Mouse (Mus musculus) MEL (cell line): ENCODE results near the gene Fstl3. TPM values are rescaled to one million over a fixed set of nuclear protein-coding genes. Genes with fewer than 3 reads are reported as not detected.

Experiments
- DNase-seq: peaks from one replicate; pipeline ENCODE4 v3.0.0; 2011; ENCODE audit warnings: low read depth, low spot score
- H3K27ac ChIP-seq: 2 replicates; pipeline ENCODE4 v1.5.1; 2012; ENCODE audit warnings: low read depth, mild to moderate bottlenecking, control low read depth, low read length, moderate library complexity; ENCODE audit not compliant: control insufficient read depth
- H3K27me3 ChIP-seq, 2 experiments: fragments of 150-350 bp in 1 of 2; sonication (generic) in 1 of 2; 2 replicates each; pipeline ENCODE4 v1.6.1; 2012; ENCODE audit warnings: low read length in 2 of 2, mild to moderate bottlenecking in 2 of 2, improper control_type of control experiment in 1 of 2, moderate library complexity in 1 of 2; ENCODE audit not compliant: insufficient read depth in 2 of 2, control insufficient read depth in 1 of 2
- H3K36me3 ChIP-seq, 2 experiments: 2 replicates each; pipeline ENCODE4 v1.6.1; 2012 to 2014; ENCODE audit warnings: low read length in 2 of 2, improper control_type of control experiment in 1 of 2, inconsistent platforms in 1 of 2, mild to moderate bottlenecking in 1 of 2; ENCODE audit not compliant: insufficient read depth in 2 of 2, control insufficient read depth in 1 of 2
- H3K4me1 ChIP-seq, 2 experiments: fragments of 150-350 bp in 1 of 2; sonication (generic) in 1 of 2; 2 replicates each; pipeline ENCODE4 v1.6.1; 2012; ENCODE audit warnings: low read length in 2 of 2, improper control_type of control experiment in 1 of 2, mild to moderate bottlenecking in 1 of 2; ENCODE audit not compliant: insufficient read depth in 2 of 2, control insufficient read depth in 1 of 2
- H3K4me3 ChIP-seq, 2 experiments: fragments of 150-350 bp in 1 of 2; sonication (generic) in 1 of 2; 2 replicates each; pipeline ENCODE4 v1.5.1; 2012; ENCODE audit warnings: low read depth in 2 of 2, low read length in 2 of 2, mild to moderate bottlenecking in 2 of 2, moderate library complexity in 2 of 2, control low read depth in 1 of 2, improper control_type of control experiment in 1 of 2; ENCODE audit not compliant: control insufficient read depth in 1 of 2, insufficient read depth in 1 of 2
- H3K79me2 ChIP-seq: 2 replicates; pipeline ENCODE4 v1.6.1; 2012; ENCODE audit warnings: mild to moderate bottlenecking, low read length, moderate library complexity; ENCODE audit not compliant: control insufficient read depth, poor library complexity, insufficient read depth
- H3K9ac ChIP-seq: 2 replicates; pipeline ENCODE4 v1.6.1; 2012; ENCODE audit warnings: low read depth, mild to moderate bottlenecking, control low read depth, low read length, moderate library complexity; ENCODE audit not compliant: control insufficient read depth, poor library complexity, severe bottlenecking
- H3K9me3 ChIP-seq: fragments of 150-350 bp; sonication (generic); replicated peaks from 2 replicates; pipeline ENCODE4 v1.6.1; 2012; ENCODE audit warnings: mild to moderate bottlenecking, low read length, improper control_type of control experiment, moderate library complexity; ENCODE audit not compliant: insufficient read depth
- CHD2 ChIP-seq: IDR thresholded peaks from 2 replicates; pipeline ENCODE4 v1.6.1; 2011; ENCODE audit warnings: low read length, improper control_type of control experiment
- CTCF ChIP-seq, 3 experiments: IDR thresholded peaks in 2 of 3; conservative IDR thresholded peaks in 1 of 3; 2 replicates each; pipeline ENCODE4 v1.5.1; 2011 to 2012; ENCODE audit warnings: low read length in 3 of 3, low read depth in 2 of 3, mild to moderate bottlenecking in 2 of 3, improper control_type of control experiment in 1 of 3, inconsistent platforms in 1 of 3, mixed read lengths in 1 of 3, moderate library complexity in 1 of 3; ENCODE audit not compliant: control insufficient read depth in 1 of 3, insufficient read depth in 1 of 3, poor library complexity in 1 of 3, severe bottlenecking in 1 of 3
- ELF1 ChIP-seq: IDR thresholded peaks from 2 replicates; pipeline ENCODE4 v1.6.1; 2014; ENCODE audit warnings: low read depth, mild to moderate bottlenecking, inconsistent platforms, low read length, improper control_type of control experiment, moderate library complexity
- ETS1 ChIP-seq: IDR thresholded peaks from 2 replicates; pipeline ENCODE4 v1.6.1; 2012; ENCODE audit warnings: low read depth, mild to moderate bottlenecking, inconsistent platforms, low read length, improper control_type of control experiment, moderate library complexity
- GABPA ChIP-seq: IDR thresholded peaks from 2 replicates; pipeline ENCODE4 v1.6.1; 2012; ENCODE audit warnings: low read depth, mild to moderate bottlenecking, inconsistent platforms, low read length, improper control_type of control experiment, moderate library complexity
- GATA1 ChIP-seq: IDR thresholded peaks from 2 replicates; pipeline ENCODE4 v1.6.1; 2011; ENCODE audit warnings: low read depth, low read length, improper control_type of control experiment
- HCFC1 ChIP-seq: IDR thresholded peaks from 2 replicates; pipeline ENCODE4 v1.6.1; 2012; ENCODE audit warnings: low read depth, mild to moderate bottlenecking, inconsistent platforms, low read length, improper control_type of control experiment, moderate library complexity
- KAT2A ChIP-seq: conservative IDR thresholded peaks from 2 replicates; pipeline ENCODE4 v1.6.1; 2012; ENCODE audit warnings: low read depth, low read length, improper control_type of control experiment, inconsistent platforms
- MAX ChIP-seq: IDR thresholded peaks from 2 replicates; pipeline ENCODE4 v1.6.1; 2011; ENCODE audit warnings: low read length, improper control_type of control experiment
- MEF2A ChIP-seq: IDR thresholded peaks from 2 replicates; pipeline ENCODE4 v1.6.1; 2014; ENCODE audit warnings: low read depth, mild to moderate bottlenecking, inconsistent platforms, low read length, improper control_type of control experiment; ENCODE audit not compliant: poor library complexity, insufficient replicate concordance, severe bottlenecking; ENCODE audit errors: extremely low read depth
- MXI1 ChIP-seq: IDR thresholded peaks from 2 replicates; pipeline ENCODE4 v1.6.1; 2011; ENCODE audit warnings: mild to moderate bottlenecking, low read depth, low read length, improper control_type of control experiment
- POLR2AphosphoS2 ChIP-seq: IDR thresholded peaks from 2 replicates; pipeline ENCODE4 v1.6.1; 2011; ENCODE audit warnings: low read length, improper control_type of control experiment
- POLR2AphosphoS5 ChIP-seq: IDR thresholded peaks from 2 replicates; pipeline ENCODE4 v1.6.1; 2012; ENCODE audit warnings: low read depth, borderline replicate concordance, mild to moderate bottlenecking, inconsistent platforms, low read length, moderate library complexity, mixed read lengths
- RCOR1 ChIP-seq: IDR thresholded peaks from 2 replicates; pipeline ENCODE4 v1.6.1; 2012; ENCODE audit warnings: low read depth, mild to moderate bottlenecking, inconsistent platforms, low read length, improper control_type of control experiment
- TBP ChIP-seq: IDR thresholded peaks from 2 replicates; pipeline ENCODE4 v1.8.0; 2011; ENCODE audit warnings: low read depth, low read length, improper control_type of control experiment
- USF1 ChIP-seq: IDR thresholded peaks from 2 replicates; pipeline ENCODE4 v1.6.1; 2014; ENCODE audit warnings: low read depth, mild to moderate bottlenecking, inconsistent platforms, low read length, improper control_type of control experiment, moderate library complexity
- USF2 ChIP-seq, 2 experiments: IDR thresholded peaks; 2 replicates each; pipeline ENCODE4 v1.6.1; 2011 to 2012; ENCODE audit warnings: improper control_type of control experiment in 2 of 2, low read length in 2 of 2, borderline replicate concordance in 1 of 2, inconsistent platforms in 1 of 2, low read depth in 1 of 2, mild to moderate bottlenecking in 1 of 2; ENCODE audit not compliant: insufficient read depth in 1 of 2
- ZC3H11A ChIP-seq: IDR thresholded peaks from 2 replicates; pipeline ENCODE4 v1.6.1; 2012; ENCODE audit warnings: low read depth, mild to moderate bottlenecking, inconsistent platforms, low read length, improper control_type of control experiment
- ZMIZ1 ChIP-seq: IDR thresholded peaks from 2 replicates; pipeline ENCODE4 v1.6.1; 2012; ENCODE audit warnings: low read depth, mild to moderate bottlenecking, inconsistent platforms, low read length, improper control_type of control experiment, moderate library complexity
- polyA plus RNA-seq, 2 experiments: library from polyadenylated mRNA; stranded (reverse) in 1 of 2; unstranded in 1 of 2; fragments of >175 nt in 1 of 2; fragments of >200 nt in 1 of 2; gene quantifications; 2 replicates each; pipeline versions ENCODE4 v1.2.1 to v1.2.4; 2012; ENCODE audit warnings: low replicate concordance in 2 of 2, low read depth in 1 of 2; ENCODE audit not compliant: insufficient read length in 2 of 2, insufficient read depth in 1 of 2, missing spikeins in 1 of 2
- total RNA-seq: library from RNA; depleted of rRNA; stranded (reverse); fragments of 300-350 nt; gene quantifications from 2 replicates; pipeline ENCODE4 v1.2.3, GENCODE M21; 2012; rRNA removed

Fstl3 gene
- total and polyA plus RNA-seq, 3 experiments, result 4.3 to 7.1 TPM; not detected in 1

GRCm38 (mm10) chr10:79824413-79824812 is 47.3 kb downstream of the Fstl3 start:
- no peaks in the 10 kb centered on the region for H3K36me3 ChIP-seq
- H3K79me2 ChIP-seq, result no peaks in the 10 kb centered on the region
- peaks cover 0 to 14% of the 10 kb centered on the region in 2 experiments; a peak in 2 of 4 replicates for H3K4me1 ChIP-seq
- no peak overlapping the region for H3K9ac ChIP-seq
- H3K27me3 ChIP-seq, result no peaks in the 10 kb centered on the region
- H3K27ac ChIP-seq, result no peak overlapping the region
- TF ChIP-seq ETS1 (peak; percentile 57), MXI1 (0 out of 2 replicates have a peak, but pooled peaks have one; percentile 35), HCFC1 (no peak), GATA1 (no peak)
- no peaks in the 10 kb centered on the region for H3K9me3 ChIP-seq
- DNase-seq, result peak; percentile 45
- H3K4me3 ChIP-seq, result peak overlapping the region; percentile 31 to 59

GRCm38 (mm10) chr10:79831583-79831982 is 54.5 kb downstream of the Fstl3 start:
- peak; percentile 45 for DNase-seq
- peaks cover 3 to 9% of the 10 kb centered on the region in 2 experiments for H3K4me1 ChIP-seq
- TF ChIP-seq ZMIZ1, result no peak
- TF ChIP-seq ZC3H11A, result no peak
- no peak for TF ChIP-seq KAT2A
- TF ChIP-seq CHD2, result no peak
- no peak for TF ChIP-seq POLR2AphosphoS5
- no peak for TF ChIP-seq CTCF (IDR thresholded peaks at IDR 0.05 in 2 of 3, conservative IDR thresholded peaks at IDR 0.05 in 1 of 3; ENCODE audit: control insufficient read depth in 1 of 3, insufficient read depth in 1 of 3, low read depth in 2 of 3, low read length in 3 of 3, poor library complexity in 1 of 3, severe bottlenecking in 1 of 3)
- peak; percentile 76 for TF ChIP-seq USF1
- TF ChIP-seq TBP, result peak; percentile 70; the same call in 1 of the 2 replicates
- no peak for TF ChIP-seq USF2 (IDR thresholded peaks at IDR 0.05; ENCODE audit: borderline replicate concordance in 1 of 2, insufficient read depth in 1 of 2, low read depth in 1 of 2, low read length in 2 of 2)
- TF ChIP-seq MEF2A, result no peak
- TF ChIP-seq GATA1, result no peak
- 0 out of 2 replicates have a peak, but pooled peaks have one; percentile 27 for TF ChIP-seq MAX
- TF ChIP-seq RCOR1, result no peak
- TF ChIP-seq GABPA, result no peak
- TF ChIP-seq HCFC1, result no peak
- TF ChIP-seq POLR2AphosphoS2, result no peak
- no peak for TF ChIP-seq ELF1

More at GRCm38 (mm10) chr10:79831583-79831982, 54.5 kb downstream of the Fstl3 start:
- H3K9ac ChIP-seq, result no peak overlapping the region
- no peaks in the 10 kb centered on the region for H3K27me3 ChIP-seq
- no peaks in the 10 kb centered on the region for H3K36me3 ChIP-seq
- no peak overlapping the region for H3K27ac ChIP-seq
- H3K79me2 ChIP-seq, result no peaks in the 10 kb centered on the region
- no peak overlapping the region for H3K4me3 ChIP-seq
- H3K9me3 ChIP-seq, result no peaks in the 10 kb centered on the region

Other genes with a start within 250 kb of the Fstl3 start
Only the 30 nearest of the 34 such genes appear.
- gene Theg, start 189.9 kb upstream of the Fstl3 start, total RNA-seq, result not detected in 2 replicates
- gene Theg, start 189.9 kb upstream of the Fstl3 start, polyA plus RNA-seq, result not detected
- gene C2cd4c, start 163.2 kb upstream of the Fstl3 start, total RNA-seq, result not detected in 2 replicates
- gene C2cd4c, start 163.2 kb upstream of the Fstl3 start, polyA plus RNA-seq, result under 1 TPM in 1 of 2 experiments, not detected in 1; 0.01 TPM
- gene Shc2, start 139.4 kb upstream of the Fstl3 start, total RNA-seq, result not detected in 2 replicates
- gene Shc2, start 139.4 kb upstream of the Fstl3 start, polyA plus RNA-seq, result not detected
- not detected in 2 replicates for gene Odf3l2, start 131.5 kb upstream of the Fstl3 start, total RNA-seq
- not detected for gene Odf3l2, start 131.5 kb upstream of the Fstl3 start, polyA plus RNA-seq
- not detected in 2 replicates for gene Madcam1, start 112.7 kb upstream of the Fstl3 start, total RNA-seq
- gene Madcam1, start 112.7 kb upstream of the Fstl3 start, polyA plus RNA-seq, result not detected
- 17.7 and 23.5 TPM in 2 replicates for gene Tpgs1, start 107.9 kb upstream of the Fstl3 start, total RNA-seq
- 10 to 100 TPM in 1 of 2 experiments, not detected in 1; 48.0 TPM for gene Tpgs1, start 107.9 kb upstream of the Fstl3 start, polyA plus RNA-seq
- gene Cdc34, start 95.1 kb upstream of the Fstl3 start, total RNA-seq, result 288 and 318 TPM in 2 replicates
- 100 to 1,000 TPM; 417 to 422 TPM for gene Cdc34, start 95.1 kb upstream of the Fstl3 start, polyA plus RNA-seq
- gene Gzmm, start 88.3 kb upstream of the Fstl3 start, total RNA-seq, result 1.5 and 2.5 TPM in 2 replicates
- 1 to 10 TPM in 1 of 2 experiments, not detected in 1; 2.3 TPM for gene Gzmm, start 88.3 kb upstream of the Fstl3 start, polyA plus RNA-seq
- gene Bsg, start 72.8 kb upstream of the Fstl3 start, total RNA-seq, result 346 and 406 TPM in 2 replicates
- gene Bsg, start 72.8 kb upstream of the Fstl3 start, polyA plus RNA-seq, result 100 to 1,000 TPM; 318 to 700 TPM
- gene Hcn2, start 60.6 kb upstream of the Fstl3 start, total RNA-seq, result 0.42 and 0.59 TPM in 2 replicates
- 1 to 10 TPM in 1 of 2 experiments, not detected in 1; 1.6 TPM for gene Hcn2, start 60.6 kb upstream of the Fstl3 start, polyA plus RNA-seq
- 35.7 and 36.7 TPM in 2 replicates for gene Polrmt, start 30.7 kb upstream of the Fstl3 start, total RNA-seq
- 10 to 100 TPM in 1 of 2 experiments, not detected in 1; 66.9 TPM for gene Polrmt, start 30.7 kb upstream of the Fstl3 start, polyA plus RNA-seq
- gene Fgf22, start 22.2 kb upstream of the Fstl3 start, total RNA-seq, result 0.15 and 0.33 TPM in 2 replicates
- under 1 TPM in 1 of 2 experiments, not detected in 1; 0.33 TPM for gene Fgf22, start 22.2 kb upstream of the Fstl3 start, polyA plus RNA-seq
- 78.8 and 84.8 TPM in 2 replicates for gene Rnf126, start 10.3 kb upstream of the Fstl3 start, total RNA-seq
- 100 to 1,000 TPM; 174 to 184 TPM for gene Rnf126, start 10.3 kb upstream of the Fstl3 start, polyA plus RNA-seq
- 0.39 and 0.50 TPM in 2 replicates for gene Prss57, start 13.7 kb downstream of the Fstl3 start, total RNA-seq
- under 1 TPM in 1 of 2 experiments, not detected in 1; 0.70 TPM for gene Prss57, start 13.7 kb downstream of the Fstl3 start, polyA plus RNA-seq
- gene Palm, start 16.3 kb downstream of the Fstl3 start, total RNA-seq, result 4.8 TPM in 2 replicates
- 10 to 100 TPM in 1 of 2 experiments, not detected in 1; 15.5 TPM for gene Palm, start 16.3 kb downstream of the Fstl3 start, polyA plus RNA-seq
- gene Misp, start 43.7 kb downstream of the Fstl3 start, total RNA-seq, result not detected in 2 replicates
- gene Misp, start 43.7 kb downstream of the Fstl3 start, polyA plus RNA-seq, result not detected
- gene Ptbp1, start 77.2 kb downstream of the Fstl3 start, total RNA-seq, result 301 and 316 TPM in 2 replicates
- gene Ptbp1, start 77.2 kb downstream of the Fstl3 start, polyA plus RNA-seq, result 100 to 1,000 TPM; 329 to 837 TPM
- 9.1 and 11.2 TPM in 2 replicates for gene Prtn3, start 97.2 kb downstream of the Fstl3 start, total RNA-seq
- gene Prtn3, start 97.2 kb downstream of the Fstl3 start, polyA plus RNA-seq, result 10 to 100 TPM in 1 of 2 experiments, not detected in 1; 31.5 TPM
- gene Plppr3, start 97.4 kb downstream of the Fstl3 start, total RNA-seq, result 0.56 and 0.85 TPM in 2 replicates
- 1 to 10 TPM in 1 of 2 experiments, not detected in 1; 6.2 TPM for gene Plppr3, start 97.4 kb downstream of the Fstl3 start, polyA plus RNA-seq
- gene Elane, start 109.0 kb downstream of the Fstl3 start, total RNA-seq, result not detected in 2 replicates
- under 1 TPM in 1 of 2 experiments, not detected in 1; 0.07 TPM for gene Elane, start 109.0 kb downstream of the Fstl3 start, polyA plus RNA-seq
- gene Cfd, start 113.6 kb downstream of the Fstl3 start, total RNA-seq, result not detected in 2 replicates
- gene Cfd, start 113.6 kb downstream of the Fstl3 start, polyA plus RNA-seq, result under 1 TPM in 1 of 2 experiments, not detected in 1; 0.21 TPM
- 16.6 and 17.3 TPM in 2 replicates for gene Med16, start 131.7 kb downstream of the Fstl3 start, total RNA-seq
- 10 to 100 TPM in 1 of 2 experiments, not detected in 1; 41.2 TPM for gene Med16, start 131.7 kb downstream of the Fstl3 start, polyA plus RNA-seq
- gene Gm26602, start 133.6 kb downstream of the Fstl3 start, total RNA-seq, result 5.2 and 10.2 TPM in 2 replicates
- gene Gm26602, start 133.6 kb downstream of the Fstl3 start, polyA plus RNA-seq, result 1 to 10 TPM in 1 of 2 experiments, not detected in 1; 4.5 TPM
- gene Kiss1r, start 139.7 kb downstream of the Fstl3 start, total RNA-seq, result 9.1 and 10.8 TPM in 2 replicates
- gene Kiss1r, start 139.7 kb downstream of the Fstl3 start, polyA plus RNA-seq, result 10 to 100 TPM in 1 of 2 experiments, not detected in 1; 23.5 TPM
- 22.7 and 29.1 TPM in 2 replicates for gene R3hdm4, start 143.9 kb downstream of the Fstl3 start, total RNA-seq
- 100 to 1,000 TPM in 1 of 2 experiments, not detected in 1; 105 TPM for gene R3hdm4, start 143.9 kb downstream of the Fstl3 start, polyA plus RNA-seq
- gene Arid3a, start 149.8 kb downstream of the Fstl3 start, total RNA-seq, result 11.8 and 12.5 TPM in 2 replicates
- gene Arid3a, start 149.8 kb downstream of the Fstl3 start, polyA plus RNA-seq, result 10 to 100 TPM in 1 of 2 experiments, not detected in 1; 17.2 TPM
- gene Wdr18, start 182.9 kb downstream of the Fstl3 start, total RNA-seq, result 94.5 and 107 TPM in 2 replicates
- gene Wdr18, start 182.9 kb downstream of the Fstl3 start, polyA plus RNA-seq, result 10 to 100 TPM in 1 of 2 experiments, not detected in 1; 89.5 TPM
- gene Grin3b, start 193.4 kb downstream of the Fstl3 start, total RNA-seq, result 0.16 and 0.42 TPM in 2 replicates
- 1 to 10 TPM in 1 of 2 experiments, not detected in 1; 1.1 TPM for gene Grin3b, start 193.4 kb downstream of the Fstl3 start, polyA plus RNA-seq
- 58.2 and 62.0 TPM in 2 replicates for gene Tmem259, start 207.1 kb downstream of the Fstl3 start, total RNA-seq
- gene Tmem259, start 207.1 kb downstream of the Fstl3 start, polyA plus RNA-seq, result 100 to 1,000 TPM in 1 of 2 experiments, not detected in 1; 150 TPM
- 8.7 and 9.1 TPM in 2 replicates for gene Cnn2, start 211.3 kb downstream of the Fstl3 start, total RNA-seq
- gene Cnn2, start 211.3 kb downstream of the Fstl3 start, polyA plus RNA-seq, result 10 to 100 TPM in 1 of 2 experiments, not detected in 1; 25.3 TPM